Mouse (Mus musculus): ENCODE results near the gene Dnaja2. TPM values are rescaled to one million over a fixed set of nuclear protein-coding genes. Genes with fewer than 3 reads are reported as not detected.

Dnaja2 gene
- polyA plus RNA-seq, 1 experiment: 78.5 TPM

DNA sequence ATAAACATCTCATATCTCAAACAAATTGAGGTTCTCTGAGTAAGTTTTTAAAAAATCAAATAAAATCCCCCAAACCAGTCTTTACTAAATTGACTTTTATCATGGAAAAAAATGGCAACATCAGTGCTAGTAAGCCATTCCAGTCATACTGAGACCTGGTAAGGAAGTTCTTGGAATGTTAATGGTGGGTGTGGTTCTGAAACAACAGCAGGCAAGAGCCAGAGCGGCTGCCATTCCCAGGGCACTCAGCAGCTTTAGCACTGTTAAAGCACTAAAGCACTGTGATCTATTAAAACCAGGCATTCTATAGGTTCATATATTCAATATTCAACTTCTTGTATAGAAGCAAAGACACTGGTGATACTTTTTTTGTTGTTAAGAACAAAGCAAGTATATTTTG lies 35.1 kb upstream of the Dnaja2 start:
- DNase-seq (ENCODE audit: low read depth): no peak
- TF ChIP-seq CTCF (IDR thresholded peaks at IDR 0.05; ENCODE audit: borderline replicate concordance, extremely low read depth, insufficient read depth, insufficient read length) (no peak), POLR2A (IDR thresholded peaks at IDR 0.05; ENCODE audit: borderline replicate concordance, extremely low read depth, insufficient read depth, insufficient read length, poor library complexity, severe bottlenecking) (no peak)

GRCm38 (mm10) chr8:85588596-85588995 lies 33.5 kb upstream of the Dnaja2 start:
- no peak for TF ChIP-seq CTCF (IDR thresholded peaks at IDR 0.05; ENCODE audit: borderline replicate concordance, extremely low read depth, insufficient read depth, insufficient read length)
- no peak for TF ChIP-seq POLR2A (IDR thresholded peaks at IDR 0.05; ENCODE audit: borderline replicate concordance, extremely low read depth, insufficient read depth, insufficient read length, poor library complexity, severe bottlenecking)

GRCm38 (mm10) chr8:85577666-85578065 lies 22.5 kb upstream of the Dnaja2 start:
- no peak for TF ChIP-seq POLR2A (IDR thresholded peaks at IDR 0.05; ENCODE audit: borderline replicate concordance, extremely low read depth, insufficient read depth, insufficient read length, poor library complexity, severe bottlenecking)
- DNase-seq (ENCODE audit: low read depth): no peak

More at GRCm38 (mm10) chr8:85588596-85588995, 33.5 kb upstream of the Dnaja2 start:
- DNase-seq (ENCODE audit: low read depth): no peak

- no peak for DNase-seq (ENCODE audit: low read depth)
- no peak for TF ChIP-seq POLR2A (IDR thresholded peaks at IDR 0.05; ENCODE audit: borderline replicate concordance, extremely low read depth, insufficient read depth, insufficient read length, poor library complexity, severe bottlenecking)
- no peak for TF ChIP-seq CTCF (IDR thresholded peaks at IDR 0.05; ENCODE audit: borderline replicate concordance, extremely low read depth, insufficient read depth, insufficient read length)
These were observed 18.9 kb upstream of the Dnaja2 start for GRCm38 (mm10) chr8:85573972-85574496.

GRCm38 (mm10) chr8:85570466-85570865 lies 15.3 kb upstream of the Dnaja2 start:
- DNase-seq (ENCODE audit: low read depth): no peak
- TF ChIP-seq POLR2A (IDR thresholded peaks at IDR 0.05; ENCODE audit: borderline replicate concordance, extremely low read depth, insufficient read depth, insufficient read length, poor library complexity, severe bottlenecking) (no peak), CTCF (IDR thresholded peaks at IDR 0.05; ENCODE audit: borderline replicate concordance, extremely low read depth, insufficient read depth, insufficient read length) (no peak)

DNA sequence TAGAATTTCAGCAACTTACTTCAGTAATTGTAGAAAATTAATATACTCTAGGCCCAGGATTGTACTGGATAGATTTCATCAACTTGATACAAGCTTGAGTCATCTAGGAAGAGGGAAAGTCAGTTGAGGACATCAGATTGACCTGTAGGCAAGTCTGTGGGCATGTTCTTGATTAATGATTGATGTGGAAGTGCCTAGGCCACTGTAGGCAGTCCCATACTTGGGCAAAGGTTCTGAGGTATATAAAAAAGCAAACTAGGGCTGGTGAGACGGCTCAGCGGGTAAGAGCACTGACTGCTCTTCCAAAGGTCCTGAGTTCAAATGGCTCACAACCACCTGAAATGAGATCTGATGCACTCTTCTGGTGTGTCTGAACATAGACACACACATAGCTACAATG lies 12.7 kb upstream of the Dnaja2 start:
- no peak for DNase-seq (ENCODE audit: low read depth)
- TF ChIP-seq POLR2A (IDR thresholded peaks at IDR 0.05; ENCODE audit: borderline replicate concordance, extremely low read depth, insufficient read depth, insufficient read length, poor library complexity, severe bottlenecking) (no peak), CTCF (IDR thresholded peaks at IDR 0.05; ENCODE audit: borderline replicate concordance, extremely low read depth, insufficient read depth, insufficient read length) (no peak)

GRCm38 (mm10) chr8:85565186-85565585 lies 10.0 kb upstream of the Dnaja2 start:
- TF ChIP-seq POLR2A (IDR thresholded peaks at IDR 0.05; ENCODE audit: borderline replicate concordance, extremely low read depth, insufficient read depth, insufficient read length, poor library complexity, severe bottlenecking) (no peak), CTCF (IDR thresholded peaks at IDR 0.05; ENCODE audit: borderline replicate concordance, extremely low read depth, insufficient read depth, insufficient read length) (no peak)
- no peak for DNase-seq (ENCODE audit: low read depth)

DNA sequence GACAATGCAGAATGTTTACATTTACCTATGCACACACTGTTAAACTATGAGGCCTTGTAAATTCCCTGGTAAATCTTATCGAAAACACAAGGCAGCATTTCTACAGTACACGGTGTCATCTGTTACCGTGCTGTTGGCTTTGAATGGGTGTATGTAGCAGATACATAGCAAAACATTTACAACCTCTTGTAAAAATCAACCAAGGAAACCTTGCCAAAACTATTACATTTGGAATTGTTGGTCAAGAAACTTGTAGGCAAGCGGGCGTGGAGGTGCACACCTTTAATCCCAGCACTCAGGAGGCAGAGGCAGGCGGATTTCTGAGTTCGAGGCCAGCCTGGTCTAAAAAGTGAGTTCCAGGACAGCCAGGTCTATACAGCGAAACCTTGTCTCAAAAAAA lies 8.2 kb upstream of the Dnaja2 start:
- no peak for DNase-seq (ENCODE audit: low read depth)
- TF ChIP-seq CTCF (IDR thresholded peaks at IDR 0.05; ENCODE audit: borderline replicate concordance, extremely low read depth, insufficient read depth, insufficient read length) (no peak), POLR2A (IDR thresholded peaks at IDR 0.05; ENCODE audit: borderline replicate concordance, extremely low read depth, insufficient read depth, insufficient read length, poor library complexity, severe bottlenecking) (no peak)

GRCm38 (mm10) chr8:85559966-85560365 lies 4.8 kb upstream of the Dnaja2 start:
- DNase-seq (ENCODE audit: low read depth): no peak

DNA sequence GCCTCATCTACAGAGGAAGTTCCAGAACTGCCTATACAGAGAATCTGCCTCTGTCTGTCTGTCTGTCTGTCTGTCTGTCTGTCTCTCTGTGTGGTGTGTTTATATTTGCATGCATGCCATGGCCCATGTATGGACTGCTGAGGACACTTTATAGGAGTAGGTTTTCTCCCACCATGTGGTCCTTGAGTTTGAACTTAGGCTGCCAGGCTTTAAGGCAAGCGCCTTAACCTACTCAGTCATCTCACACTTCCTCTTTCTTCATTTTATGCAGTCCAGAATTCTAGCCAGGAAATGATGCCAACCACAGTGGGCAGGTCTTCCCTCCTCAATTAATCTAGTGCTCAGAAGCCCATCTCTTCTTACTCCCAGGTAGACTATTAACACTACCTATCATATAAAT lies 4.1 kb upstream of the Dnaja2 start:
- no peak for DNase-seq (ENCODE audit: low read depth)
- TF ChIP-seq POLR2A (IDR thresholded peaks at IDR 0.05; ENCODE audit: borderline replicate concordance, extremely low read depth, insufficient read depth, insufficient read length, poor library complexity, severe bottlenecking) (no peak), CTCF (IDR thresholded peaks at IDR 0.05; ENCODE audit: borderline replicate concordance, extremely low read depth, insufficient read depth, insufficient read length) (no peak)

More at GRCm38 (mm10) chr8:85559966-85560365, 4.8 kb upstream of the Dnaja2 start:
- no peak for TF ChIP-seq POLR2A (IDR thresholded peaks at IDR 0.05; ENCODE audit: borderline replicate concordance, extremely low read depth, insufficient read depth, insufficient read length, poor library complexity, severe bottlenecking)

DNA sequence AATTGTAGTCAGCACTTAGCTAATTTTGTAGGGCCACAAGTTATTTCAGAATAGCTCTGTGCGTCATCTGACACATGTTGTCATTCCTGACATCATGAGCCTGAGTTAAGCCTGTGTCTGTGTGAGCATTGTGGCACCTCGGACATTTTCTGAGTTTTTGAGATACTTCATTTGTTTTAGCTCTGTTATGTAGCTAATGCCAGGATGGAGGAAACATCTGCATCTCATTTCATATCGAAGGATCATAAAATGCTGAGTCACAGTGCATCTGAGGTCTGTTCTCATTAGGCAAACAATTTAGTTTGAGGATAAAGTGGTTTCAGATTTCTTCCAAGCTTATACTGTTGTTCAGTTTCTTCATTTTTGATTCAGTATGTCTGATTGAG lies 2.5 kb upstream of the Dnaja2 start:
- no peak for TF ChIP-seq CTCF (IDR thresholded peaks at IDR 0.05; ENCODE audit: borderline replicate concordance, extremely low read depth, insufficient read depth, insufficient read length)
- TF ChIP-seq POLR2A (IDR thresholded peaks at IDR 0.05; ENCODE audit: borderline replicate concordance, extremely low read depth, insufficient read depth, insufficient read length, poor library complexity, severe bottlenecking): no peak
- DNase-seq (ENCODE audit: low read depth): no peak

DNA sequence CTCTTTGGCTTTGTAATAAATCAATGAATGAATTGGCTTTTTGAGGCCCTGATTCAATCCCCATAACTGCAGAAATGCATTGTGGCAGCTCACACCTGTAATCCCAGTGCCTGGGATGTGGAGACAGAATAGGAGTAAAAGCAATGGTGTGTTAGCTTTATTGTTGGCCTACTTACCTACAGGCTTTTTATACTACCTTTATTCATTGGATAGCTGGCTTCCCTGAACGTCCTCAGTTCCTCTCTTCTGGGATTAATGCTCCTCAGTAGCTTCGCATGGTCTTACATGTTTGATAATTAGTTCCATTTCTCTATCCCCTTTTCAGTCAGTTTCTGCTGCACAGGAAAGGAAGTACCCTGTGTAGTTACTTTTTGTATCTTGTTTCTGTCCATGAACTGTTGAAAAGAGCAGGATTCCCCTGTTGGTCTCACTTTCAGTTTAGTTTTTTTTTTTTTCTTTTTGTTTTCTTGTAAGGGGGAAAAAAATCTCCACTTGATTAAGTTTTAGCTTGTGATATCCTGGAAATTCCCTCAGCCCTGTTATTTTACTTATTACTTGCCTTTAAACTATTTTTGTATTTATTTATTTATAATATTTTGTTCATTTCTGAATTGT lies 1.9 kb upstream of the Dnaja2 start:
- no peak for DNase-seq (ENCODE audit: low read depth)
- TF ChIP-seq CTCF (IDR thresholded peaks at IDR 0.05; ENCODE audit: borderline replicate concordance, extremely low read depth, insufficient read depth, insufficient read length): no peak

Data from brain, embryonic 14.5 days (tissue).